Mouse (Mus musculus) A20 (cell line): ENCODE measurements around the gene Scg5.
A peak's percentile ranks its signal among the peaks of the same experiment; 100 is the strongest.

Source experiments
- DNase-seq: peaks from one replicate; pipeline ENCODE4 v3.0.0-alpha.2; 2011; ENCODE audit warnings: low read depth, low spot score

Scg5 gene

GRCm38 (mm10) chr2:113806851-113807577 is 21.9 kb downstream of the Scg5 start:
- no peak for DNase-seq

GRCm38 (mm10) chr2:113805765-113806164 is 23.2 kb downstream of the Scg5 start:
- no peak for DNase-seq

GRCm38 (mm10) chr2:113803753-113804152 is 25.2 kb downstream of the Scg5 start:
- no peak for DNase-seq

- DNase-seq = no peak
Observed at GRCm38 (mm10) chr2:113800846-113801245, 28.1 kb downstream of the Scg5 start.

GRCm38 (mm10) chr2:113798605-113799004 is 30.3 kb downstream of the Scg5 start:
- DNase-seq = no peak

- no peak for DNase-seq
Observed at GRCm38 (mm10) chr2:113795186-113795585, 33.7 kb downstream of the Scg5 start.

GRCm38 (mm10) chr2:113793521-113793920 is 35.4 kb downstream of the Scg5 start:
- DNase-seq = no peak

- no peak for DNase-seq
Observed at GRCm38 (mm10) chr2:113788821-113789387, 40.0 kb downstream of the Scg5 start.

GRCm38 (mm10) chr2:113787882-113788281 is 41.0 kb downstream of the Scg5 start:
- DNase-seq = no peak

- no peak for DNase-seq
Observed at GRCm38 (mm10) chr2:113784851-113785250, 44.1 kb downstream of the Scg5 start.

GRCm38 (mm10) chr2:113781521-113781920 is 47.4 kb downstream of the Scg5 start:
- DNase-seq = no peak

- no peak for DNase-seq
Observed at GRCm38 (mm10) chr2:113781107-113781506, 47.8 kb downstream of the Scg5 start.

GRCm38 (mm10) chr2:113779336-113779735 is 49.6 kb downstream of the Scg5 start:
- no peak for DNase-seq

- DNase-seq = peak; percentile 3
Observed at GRCm38 (mm10) chr2:113778036-113778435, 50.9 kb downstream of the Scg5 start.

- DNase-seq = no peak
Observed at GRCm38 (mm10) chr2:113776297-113776696, 52.6 kb downstream of the Scg5 start.

- DNase-seq = no peak
Observed at GRCm38 (mm10) chr2:113774150-113774805, 54.6 kb downstream of the Scg5 start.

GRCm38 (mm10) chr2:113768541-113769303 is 60.2 kb downstream of the Scg5 start:
- DNase-seq = no peak

GRCm38 (mm10) chr2:113765885-113766284 is 63.0 kb downstream of the Scg5 start:
- no peak for DNase-seq

GRCm38 (mm10) chr2:113764968-113765367 is 64.0 kb downstream of the Scg5 start:
- no peak for DNase-seq

GRCm38 (mm10) chr2:113758311-113759161 is 70.4 kb downstream of the Scg5 start, which contains the start of gene Grem1:
Gene Grem1, minus strand, starts transcription at chr2:113758646.
- no peak for DNase-seq
